Mouse (Mus musculus) adrenal gland, postnatal 14 days (tissue): ENCODE results near the gene Gm3012. TPM values are rescaled to one million over a fixed set of nuclear protein-coding genes. Genes with fewer than 3 reads are reported as not detected.
"Not testable (repeated sequence)": the region's sequence is repeated elsewhere in the genome, so short reads cannot be mapped to it uniquely, and the experiment has no call there.

ENCODE experiments used
- DNase-seq: peaks from one replicate; pipeline ENCODE4 v3.0.0; 2021; ENCODE audit warnings: mixed read lengths
- long read RNA-seq, 2 experiments: library from polyadenylated mRNA; stranded (forward); transcript quantifications; one replicate each; pipeline ENCODE4 v2.0.0; 2021
- total RNA-seq: library from RNA; stranded (reverse); gene quantifications from 2 replicates; pipeline ENCODE4 v1.2.3, GENCODE M21; 2021

The Gm3012 gene
- total RNA-seq: not detected in 2 replicates
- long read RNA-seq, experiment 1: 0 reads
- long read RNA-seq, experiment 2: 0 reads

- not testable (repeated sequence) for DNase-seq
Observed at GRCm38 (mm10) chr14:3634212-3634611, at the start of gene Gm3012. Gene Gm3012, plus strand, starts transcription at chr14:3634512.

- DNase-seq: not testable (repeated sequence)
Observed at GRCm38 (mm10) chr14:3651730-3652129, 17.4 kb downstream of the Gm3012 start, which contains the start of gene Gm3020. Gene Gm3020, plus strand, starts transcription at chr14:3652030.

GRCm38 (mm10) chr14:3688483-3688882, 54.2 kb downstream of the Gm3012 start, which contains the start of gene Gm3043:
Gene Gm3043, plus strand, starts transcription at chr14:3688783.
- not testable (repeated sequence) for DNase-seq

Other genes with a start within 250 kb of the Gm3012 start
- gene Gm10413, start 239.4 kb upstream of the Gm3012 start, total RNA-seq: not detected in 2 replicates
- gene Gm10409, start 221.9 kb upstream of the Gm3012 start, total RNA-seq: 0.44 and 0.53 TPM in 2 replicates
- 0.19 TPM in 1 of 2 replicates, not detected in the other for gene Gm3005, start 206.4 kb upstream of the Gm3012 start, total RNA-seq
- not detected in 2 replicates for gene Gm10408, start 185.1 kb upstream of the Gm3012 start, total RNA-seq
- 0.44 and 0.53 TPM in 2 replicates for gene Gm3020, start 17.5 kb downstream of the Gm3012 start, total RNA-seq
- gene Gm3043, start 54.3 kb downstream of the Gm3012 start, total RNA-seq: not detected in 2 replicates
- gene Gm3002, start 175.6 kb downstream of the Gm3012 start, total RNA-seq: 0.22 TPM in 1 of 2 replicates, not detected in the other
- gene Gm3033, start 211.7 kb downstream of the Gm3012 start, total RNA-seq: not detected in 2 replicates
- not detected in 2 replicates for gene Gm2916, start 249.7 kb downstream of the Gm3012 start, total RNA-seq